Mouse (Mus musculus): ENCODE data around the gene Ccz1. TPM values are rescaled to one million over a fixed set of nuclear protein-coding genes. Genes with fewer than 3 reads are reported as not detected.

Ccz1 gene
- polyA plus RNA-seq, 1 experiment, result 41.2 TPM

- peak in 1 of 2 experiments; percentile 29 for DNase-seq (ENCODE audit: extremely low spot score in 1 of 2, low spot score in 1 of 2)
Observed at GRCm38 (mm10) chr5:143994632-143995365, 19.9 kb downstream of the Ccz1 start.

GRCm38 (mm10) chr5:143993849-143994248 lies 20.8 kb downstream of the Ccz1 start:
- DNase-seq (ENCODE audit: extremely low spot score in 1 of 2, low spot score in 1 of 2), result no peak

DNA sequence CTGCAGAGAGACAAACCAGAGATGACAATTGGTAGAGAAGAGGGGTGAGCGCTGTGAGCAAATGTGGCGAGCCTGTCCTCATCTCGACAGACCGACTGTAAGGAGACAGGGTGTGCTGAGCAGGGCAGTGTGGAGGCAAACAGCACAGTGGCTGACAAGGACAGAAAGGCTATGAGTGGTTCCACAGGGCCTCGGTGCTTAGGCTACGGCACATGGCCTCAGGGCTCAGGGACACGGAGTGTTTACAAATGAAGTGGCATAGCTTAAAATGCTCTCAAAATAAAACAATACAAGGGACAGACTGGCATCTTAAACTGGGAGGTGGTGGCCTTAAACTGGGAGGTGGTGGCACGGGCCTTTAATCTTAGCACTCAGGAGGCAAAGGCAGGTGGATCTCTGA lies 21.4 kb downstream of the Ccz1 start:
- no peak for DNase-seq (ENCODE audit: extremely low spot score in 1 of 2, low spot score in 1 of 2)

DNA sequence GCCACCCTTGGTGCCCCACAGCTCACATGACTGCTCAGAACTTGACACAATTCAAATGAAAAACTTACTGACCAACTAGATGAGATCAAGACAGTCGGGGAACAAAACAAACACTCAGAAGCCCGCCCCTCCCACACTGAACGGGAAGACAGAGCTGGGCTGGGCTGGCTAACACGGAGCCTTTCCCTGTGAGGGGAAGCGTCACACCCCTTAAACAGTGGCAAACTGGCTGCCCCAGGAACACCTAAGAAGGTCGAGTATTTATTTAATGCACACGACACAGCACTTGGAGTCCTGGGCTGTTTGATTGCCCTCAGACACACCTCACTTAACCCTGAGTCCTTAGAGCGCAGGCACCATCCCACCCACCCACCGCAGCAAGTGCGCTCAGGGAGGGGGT lies 22.0 kb downstream of the Ccz1 start:
- DNase-seq (ENCODE audit: extremely low spot score in 1 of 2, low spot score in 1 of 2), result no peak

DNA sequence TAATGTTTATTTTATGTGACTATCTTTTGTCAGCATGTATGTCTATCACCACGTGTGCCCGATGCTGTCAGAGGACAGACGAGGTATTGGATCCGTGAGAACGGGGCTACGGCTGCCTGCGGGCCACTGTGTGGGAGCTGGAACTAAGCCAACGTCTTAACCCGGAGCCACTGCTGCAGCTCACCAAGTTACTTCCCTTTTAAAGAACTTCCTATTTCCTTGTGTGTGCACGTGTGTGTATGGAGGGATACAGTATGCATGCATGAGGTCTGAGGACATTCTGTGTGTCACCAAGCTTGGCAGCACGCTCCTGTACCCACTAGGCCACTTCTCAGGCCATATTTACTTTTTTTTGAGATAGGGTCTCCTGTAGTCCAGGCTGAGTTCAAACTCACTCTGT lies 24.6 kb downstream of the Ccz1 start:
- DNase-seq (ENCODE audit: extremely low spot score in 1 of 2, low spot score in 1 of 2), result no peak

DNA sequence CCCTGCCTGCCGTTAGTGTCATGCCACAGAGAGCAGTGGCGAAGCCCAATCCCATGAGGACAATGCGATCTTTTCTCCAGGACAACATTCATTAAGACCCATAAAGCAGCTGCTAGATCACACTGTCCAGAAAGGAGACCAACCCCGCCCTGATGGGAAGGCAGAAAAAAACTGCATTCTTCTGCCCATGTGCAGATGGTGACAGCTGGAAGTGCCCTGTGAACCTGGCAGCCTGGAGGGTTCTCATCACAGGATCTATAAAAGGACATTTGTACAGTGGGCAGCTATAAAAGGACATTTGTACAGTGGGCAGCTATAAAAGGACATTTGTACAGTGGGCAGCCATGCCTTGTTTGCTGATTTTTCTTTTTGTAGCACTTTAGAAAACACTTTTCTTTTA lies 25.6 kb downstream of the Ccz1 start:
- DNase-seq (ENCODE audit: extremely low spot score in 1 of 2, low spot score in 1 of 2), result no peak

GRCm38 (mm10) chr5:143987596-143987995 lies 27.1 kb downstream of the Ccz1 start:
- DNase-seq (ENCODE audit: extremely low spot score in 1 of 2, low spot score in 1 of 2), result no peak

DNA sequence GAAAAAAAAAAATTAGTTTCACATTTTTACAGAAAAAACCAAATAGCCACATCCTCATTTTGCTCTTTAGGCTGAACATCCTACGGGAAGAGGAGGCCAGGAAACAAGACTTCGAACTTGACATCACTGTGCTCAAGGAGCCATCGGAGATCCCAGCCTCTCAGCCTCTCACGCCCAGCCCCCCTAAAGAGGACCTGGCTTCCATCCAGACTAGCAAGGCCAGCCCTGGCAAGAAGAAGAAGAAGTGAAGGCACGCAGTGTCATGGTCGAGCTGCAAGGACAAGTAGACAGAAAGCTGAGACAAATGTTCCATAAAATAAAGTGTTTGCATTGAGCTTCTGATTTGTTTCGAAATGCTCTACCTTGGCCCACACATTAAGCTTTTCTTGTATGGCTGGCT lies 29.3 kb downstream of the Ccz1 start:
- DNase-seq (ENCODE audit: extremely low spot score in 1 of 2, low spot score in 1 of 2), result no peak

DNA sequence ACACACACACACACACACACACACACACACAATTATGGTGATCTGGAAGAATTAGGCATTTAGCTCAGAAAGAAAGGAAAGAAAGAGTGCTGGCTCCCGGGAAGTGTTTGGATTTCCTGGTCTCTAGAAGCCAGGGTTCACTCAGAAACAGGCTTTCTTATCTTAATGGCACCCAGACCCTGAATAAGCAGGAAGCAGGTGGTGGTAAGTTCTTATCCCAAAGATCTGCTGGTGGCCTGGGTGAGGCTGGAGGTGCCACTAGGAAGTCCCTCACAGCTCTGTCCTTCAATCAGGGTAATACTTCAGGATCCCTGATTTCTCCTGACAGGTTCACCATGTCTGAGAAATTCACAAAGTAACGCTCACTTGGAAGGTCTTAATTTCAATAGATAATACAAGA lies 32.3 kb downstream of the Ccz1 start:
- DNase-seq (ENCODE audit: extremely low spot score in 1 of 2, low spot score in 1 of 2), result no peak

DNA sequence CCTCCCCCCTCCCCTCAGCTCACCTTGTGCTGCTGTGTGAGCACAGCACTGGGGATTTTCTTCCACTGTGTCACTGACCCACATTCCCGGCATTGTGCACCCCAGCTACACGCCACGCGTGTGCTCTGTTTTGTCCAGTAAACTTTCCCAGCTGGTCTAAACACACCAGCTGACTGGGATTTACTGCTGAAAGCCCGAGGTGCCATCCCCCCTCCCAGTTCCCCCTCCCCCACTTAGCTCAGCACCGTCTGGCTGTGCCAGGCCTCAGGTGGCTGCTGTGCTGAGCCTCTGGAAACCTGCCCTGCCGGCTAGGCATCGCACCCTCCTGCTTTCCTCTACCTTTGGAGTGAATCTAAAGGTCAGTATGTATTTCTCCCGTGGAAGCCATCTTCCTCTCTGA lies 33.8 kb downstream of the Ccz1 start:
- DNase-seq (ENCODE audit: extremely low spot score in 1 of 2, low spot score in 1 of 2), result no peak

DNA sequence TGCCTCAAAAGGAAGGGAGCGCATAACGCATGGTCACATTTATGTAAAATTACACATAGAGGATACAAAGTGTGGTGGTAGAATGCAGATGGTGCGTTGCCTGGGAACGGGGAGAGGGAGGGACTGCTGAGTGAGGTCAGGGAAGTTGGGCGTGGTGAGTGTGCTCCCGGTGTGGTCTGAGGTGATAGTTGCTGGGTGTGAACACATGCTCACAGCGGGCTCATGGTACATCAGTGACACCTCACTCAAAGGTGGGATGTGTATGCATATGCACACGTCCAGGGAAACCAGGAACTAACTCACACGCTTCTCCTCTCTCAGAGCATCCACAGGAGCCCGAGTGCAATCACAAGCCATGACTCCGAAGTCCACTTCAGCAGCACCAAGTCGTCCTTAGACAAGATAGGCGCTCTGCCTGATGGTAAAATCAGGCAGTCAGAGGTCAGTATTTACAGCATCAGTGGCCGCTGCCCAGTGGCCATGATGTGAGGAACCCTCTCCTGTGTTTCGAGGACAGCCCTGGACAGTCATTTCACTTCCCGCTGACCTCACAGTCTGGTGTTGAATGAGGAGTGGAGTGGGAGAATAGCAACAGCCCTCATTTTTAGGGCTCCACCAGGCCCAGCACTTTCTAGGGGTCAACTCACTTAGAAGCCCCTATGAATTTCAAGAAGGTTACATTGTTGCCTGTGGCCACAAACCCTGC lies 37.8 kb downstream of the Ccz1 start:
- no peak for DNase-seq (ENCODE audit: extremely low spot score in 1 of 2, low spot score in 1 of 2)

GRCm38 (mm10) chr5:143976232-143976631 lies 38.4 kb downstream of the Ccz1 start:
- no peak for DNase-seq (ENCODE audit: extremely low spot score in 1 of 2, low spot score in 1 of 2)

DNA sequence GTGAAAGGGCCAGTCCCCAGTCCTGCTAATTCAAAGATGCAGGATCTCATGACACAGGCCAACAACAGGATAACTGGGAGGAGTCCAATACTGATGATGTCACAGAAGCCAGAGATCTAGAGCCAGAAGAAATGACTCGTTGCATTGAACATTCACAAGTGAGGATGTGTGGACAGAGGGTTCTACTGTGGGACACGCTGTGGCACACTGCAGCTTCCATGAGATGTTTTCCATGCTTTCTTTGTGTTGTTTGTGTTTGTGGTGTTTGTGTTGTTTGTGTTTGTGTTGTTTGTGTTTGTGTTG lies 39.1 kb downstream of the Ccz1 start:
- no peak for DNase-seq (ENCODE audit: extremely low spot score in 1 of 2, low spot score in 1 of 2)

DNA sequence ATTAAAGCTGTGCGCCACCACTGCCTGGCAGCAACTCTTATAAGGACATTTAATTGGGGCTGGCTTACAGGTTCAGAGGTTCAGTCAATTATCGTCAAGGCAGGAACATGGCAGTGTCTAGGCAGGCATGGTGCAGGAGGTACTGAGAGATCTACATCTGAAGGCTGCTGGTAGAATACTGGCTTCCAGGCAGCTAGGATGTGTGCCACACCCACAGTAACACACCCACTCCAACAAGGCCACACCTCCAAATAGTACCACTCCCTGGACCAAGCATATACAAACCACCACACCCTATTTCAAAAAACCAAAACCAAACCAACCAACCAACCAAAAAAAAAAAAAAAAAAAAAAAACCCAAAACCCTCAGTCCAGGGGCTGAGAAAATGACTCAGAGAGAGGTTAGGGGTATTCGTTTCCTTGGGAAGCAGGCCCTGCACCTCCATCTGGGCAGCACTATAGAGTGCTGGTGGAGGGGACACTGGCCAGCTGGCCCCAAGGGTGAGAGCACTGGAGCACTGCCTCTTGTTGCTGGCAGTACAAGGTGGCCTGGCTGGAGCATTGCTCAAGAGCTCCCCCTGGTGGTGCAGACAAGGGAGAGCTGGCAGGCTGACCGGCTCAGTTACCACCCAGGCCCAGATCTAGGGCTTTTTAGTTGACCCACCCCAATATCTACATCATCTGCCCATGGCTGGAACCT lies 39.6 kb downstream of the Ccz1 start:
- peak in 1 of 2 experiments; percentile 76 for DNase-seq (ENCODE audit: extremely low spot score in 1 of 2, low spot score in 1 of 2)

DNA sequence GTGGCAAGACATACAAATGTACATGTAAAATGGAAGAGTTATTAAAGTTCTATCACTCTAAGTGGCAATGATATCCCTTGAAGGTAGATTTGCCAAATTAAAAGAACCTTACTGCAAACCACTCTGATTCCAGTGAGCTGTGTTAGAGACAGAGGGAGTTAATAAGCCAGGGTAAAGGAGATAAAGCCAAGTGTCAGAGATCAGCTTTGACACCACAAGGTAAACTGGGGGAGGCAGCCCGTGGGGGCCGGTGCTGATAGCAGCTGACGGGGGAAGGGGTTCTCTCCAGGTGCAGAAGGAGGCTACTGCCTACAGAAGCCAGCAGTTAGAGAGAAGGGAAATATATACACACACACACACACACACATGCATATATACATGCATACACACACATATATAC lies 42.0 kb downstream of the Ccz1 start:
- no peak for DNase-seq (ENCODE audit: extremely low spot score in 1 of 2, low spot score in 1 of 2)

DNA sequence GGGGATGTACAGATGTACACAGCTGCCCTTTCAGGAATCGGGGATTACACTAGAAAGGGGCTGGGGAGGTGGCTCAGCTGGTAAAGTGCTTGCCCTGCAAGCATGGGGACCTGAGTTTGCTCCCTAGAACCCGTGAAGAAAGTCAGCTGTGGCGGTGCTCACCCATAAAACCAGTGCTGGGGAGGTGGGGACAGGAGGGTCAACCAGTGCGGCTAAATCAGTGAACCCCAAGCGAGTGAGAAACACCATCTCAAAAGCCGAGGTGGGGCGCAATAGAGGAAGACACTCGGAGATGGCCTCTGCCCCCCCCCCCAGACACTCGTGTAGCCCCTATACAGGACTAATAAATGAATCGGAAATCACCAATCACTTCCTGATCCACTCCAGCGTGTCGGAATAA lies 48.0 kb downstream of the Ccz1 start:
- no peak for DNase-seq (ENCODE audit: extremely low spot score in 1 of 2, low spot score in 1 of 2)

DNA sequence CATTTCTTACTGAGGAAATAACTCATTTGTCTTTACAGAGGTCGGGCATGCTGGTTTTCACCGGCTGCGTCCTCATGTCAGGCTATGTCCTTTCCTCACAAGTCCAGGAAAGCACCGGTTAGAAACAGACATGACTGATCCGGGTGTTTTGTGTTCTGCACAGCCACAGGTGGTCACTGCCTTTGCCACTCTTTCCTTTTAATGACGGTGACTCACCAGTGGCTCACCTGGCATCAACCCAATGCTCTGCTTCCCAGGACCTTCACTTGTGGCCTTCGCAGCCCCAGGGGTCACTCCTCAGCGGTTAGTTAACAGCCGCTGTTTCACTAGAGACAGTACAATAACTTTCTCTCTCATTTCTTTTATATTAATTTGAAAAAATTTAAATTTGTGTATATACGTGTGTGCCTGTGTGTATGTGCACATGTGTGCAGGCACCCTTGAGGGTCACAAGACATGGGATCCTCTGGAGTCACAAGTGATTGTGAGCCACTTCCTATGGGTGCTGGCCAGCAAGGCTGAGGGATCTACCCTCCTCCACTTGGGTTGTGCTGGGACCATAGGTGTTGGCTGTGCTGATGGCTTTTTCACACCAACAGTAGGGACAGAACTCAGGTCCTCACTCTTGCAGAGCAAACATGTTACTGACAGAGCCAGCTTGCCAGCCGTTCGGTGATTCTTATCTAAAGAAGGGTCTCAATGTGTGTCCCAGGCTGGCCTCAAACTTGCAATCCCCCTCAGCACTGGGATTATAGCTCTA lies 48.9 kb downstream of the Ccz1 start:
- no peak for DNase-seq (ENCODE audit: extremely low spot score in 1 of 2, low spot score in 1 of 2)

- no peak for DNase-seq (ENCODE audit: extremely low spot score in 1 of 2, low spot score in 1 of 2)
Observed at GRCm38 (mm10) chr5:143961176-143961575, 53.5 kb downstream of the Ccz1 start.

GRCm38 (mm10) chr5:143959551-143959950 lies 55.1 kb downstream of the Ccz1 start:
- no peak for DNase-seq (ENCODE audit: extremely low spot score in 1 of 2, low spot score in 1 of 2)

DNA sequence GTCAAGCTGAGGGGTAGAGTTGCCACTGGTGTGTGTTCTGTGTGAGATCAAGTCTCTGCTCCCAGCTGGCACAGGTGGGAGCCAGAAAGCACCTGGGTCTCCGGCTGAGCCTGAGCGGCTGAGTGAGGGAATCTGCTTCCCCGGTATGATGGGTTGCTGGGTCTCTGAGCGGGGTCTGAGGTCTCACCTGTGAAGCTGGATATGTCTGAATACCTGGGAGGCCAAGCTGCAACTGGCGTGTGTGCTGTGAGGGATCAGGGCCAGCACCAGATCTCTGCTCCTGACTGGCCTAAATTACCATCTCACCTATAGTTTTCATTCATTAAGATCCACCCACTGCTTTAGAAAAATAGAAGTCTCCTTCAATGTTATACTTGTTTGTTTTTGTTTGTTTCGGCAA lies 57.6 kb downstream of the Ccz1 start:
- DNase-seq (ENCODE audit: extremely low spot score in 1 of 2, low spot score in 1 of 2), result no peak

DNA sequence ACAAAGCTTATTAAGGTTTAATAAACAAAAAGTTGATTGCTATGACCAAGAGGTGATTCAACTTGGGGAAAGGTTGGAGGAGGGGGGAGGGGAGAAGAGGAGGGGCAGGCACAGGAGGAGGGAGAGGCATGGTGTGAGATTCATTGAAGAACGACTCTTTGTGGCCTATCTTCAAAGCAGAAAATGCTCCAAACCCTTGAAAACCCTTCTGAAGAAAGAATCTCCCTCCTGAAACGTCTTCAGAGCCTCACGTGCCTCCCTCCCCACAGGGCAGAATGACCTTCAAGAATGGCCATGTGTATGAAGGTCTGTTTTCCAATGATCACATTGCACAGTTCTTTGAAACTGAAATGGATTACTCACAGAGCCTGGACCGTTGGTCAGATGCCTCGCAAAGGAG lies 64.7 kb downstream of the Ccz1 start:
- no peak for DNase-seq (ENCODE audit: extremely low spot score in 1 of 2, low spot score in 1 of 2)

Measured in frontal cortex, adult 2 months (tissue).